Mouse (Mus musculus) stomach, embryonic 15.5 days (tissue): Measurements from ENCODE around the gene 2010300C02Rik. TPM values are rescaled to one million over a fixed set of nuclear protein-coding genes. Genes with fewer than 3 reads are reported as not detected.

Experiments
- polyA plus RNA-seq: library from polyadenylated mRNA; unstranded; fragments of >200 nt; fragmentation: Nextera tagmentation; extraction: Ambion mirVana; gene quantifications from 2 replicates; pipeline ENCODE4 v1.2.1, GENCODE M21; 2015

2010300C02Rik gene
- polyA plus RNA-seq, 1 experiment from 2014 or later: 13.3 TPM

Other genes starting within 250 kb of the 2010300C02Rik start
- 27.6 and 32.3 TPM in 2 replicates for gene Mgat4a, start 179.1 kb downstream of the 2010300C02Rik start, polyA plus RNA-seq
- gene Tsga10, start 146.3 kb upstream of the 2010300C02Rik start, polyA plus RNA-seq: 4.2 and 4.8 TPM in 2 replicates
- 8.1 and 10.2 TPM in 2 replicates for gene Lipt1, start 151.7 kb upstream of the 2010300C02Rik start, polyA plus RNA-seq
- 28.5 and 29.5 TPM in 2 replicates for gene Mitd1, start 170.3 kb upstream of the 2010300C02Rik start, polyA plus RNA-seq
- 227 and 243 TPM in 2 replicates for gene Mrpl30, start 170.4 kb upstream of the 2010300C02Rik start, polyA plus RNA-seq
- gene Lyg2, start 196.4 kb upstream of the 2010300C02Rik start, polyA plus RNA-seq: not detected in 2 replicates
- gene Lyg1, start 237.7 kb upstream of the 2010300C02Rik start, polyA plus RNA-seq: not detected in 2 replicates